Mouse (Mus musculus) layer of hippocampus, postnatal 25 days (tissue): ENCODE data around the gene Timeless. TPM values are rescaled to one million over a fixed set of nuclear protein-coding genes. Genes with fewer than 3 reads are reported as not detected.
"Not testable (repeated sequence)": the region's sequence is repeated elsewhere in the genome, so short reads cannot be mapped to it uniquely, and the experiment has no call there.

Experiments used
- DNase-seq, 2 experiments: peaks; one replicate each; pipeline ENCODE4 v3.0.0; 2022; ENCODE audit warnings: mixed read lengths in 2 of 2, low spot score in 1 of 2; ENCODE audit errors: extremely low spot score in 1 of 2
- total RNA-seq, 2 experiments: library from RNA; stranded (reverse); gene quantifications; 2 replicates each; pipeline ENCODE4 v1.2.3; 2021

Timeless gene
- total RNA-seq, 2 experiments from 2014 or later: 4.3 to 5.6 TPM

GRCm38 (mm10) chr10:128212148-128212547 is 19.7 kb upstream of the Timeless start:
- no peak for DNase-seq

DNA sequence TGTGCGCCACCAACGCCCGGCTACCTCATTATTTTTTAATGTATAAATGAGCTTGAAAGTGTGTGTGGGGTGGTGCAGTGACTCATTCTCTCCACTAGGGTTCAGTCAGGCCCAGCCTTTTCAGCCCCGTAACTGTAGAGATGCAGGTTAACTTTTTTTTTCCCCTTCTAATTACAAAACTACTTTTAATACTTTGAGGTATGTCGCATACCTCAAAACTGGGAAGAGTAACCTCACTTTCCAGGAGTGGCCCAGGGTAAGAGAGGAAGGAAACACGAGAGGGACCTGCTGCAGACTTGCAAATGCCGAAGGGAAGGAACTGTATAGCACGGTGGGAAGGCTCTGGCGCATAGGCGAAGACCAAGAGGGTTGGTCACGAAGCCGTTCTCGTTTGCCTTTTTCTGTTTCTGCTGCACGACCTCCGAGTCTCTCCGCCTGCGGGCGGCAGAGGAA is 19.0 kb upstream of the Timeless start:
- peak; percentile 28 to 52 for DNase-seq

DNA sequence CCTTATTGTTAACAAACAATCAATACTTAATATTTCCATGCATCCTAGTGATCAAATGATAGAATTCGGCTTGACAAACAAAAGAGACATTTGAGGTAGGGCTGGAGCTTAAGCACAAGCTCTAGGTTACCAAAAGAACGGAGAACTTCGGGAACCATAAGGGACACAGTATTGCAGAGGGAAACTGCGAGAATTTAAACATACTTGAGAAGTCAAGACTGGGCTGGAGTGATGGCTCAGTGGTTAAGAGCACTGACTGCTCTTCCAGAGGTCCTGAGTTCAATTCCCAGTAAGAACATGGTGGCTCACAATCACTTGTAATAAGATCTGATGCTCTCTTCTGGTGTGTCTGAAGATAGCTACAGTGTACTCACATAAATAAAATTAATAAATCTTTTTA is 17.8 kb upstream of the Timeless start:
- DNase-seq: not testable (repeated sequence)

DNA sequence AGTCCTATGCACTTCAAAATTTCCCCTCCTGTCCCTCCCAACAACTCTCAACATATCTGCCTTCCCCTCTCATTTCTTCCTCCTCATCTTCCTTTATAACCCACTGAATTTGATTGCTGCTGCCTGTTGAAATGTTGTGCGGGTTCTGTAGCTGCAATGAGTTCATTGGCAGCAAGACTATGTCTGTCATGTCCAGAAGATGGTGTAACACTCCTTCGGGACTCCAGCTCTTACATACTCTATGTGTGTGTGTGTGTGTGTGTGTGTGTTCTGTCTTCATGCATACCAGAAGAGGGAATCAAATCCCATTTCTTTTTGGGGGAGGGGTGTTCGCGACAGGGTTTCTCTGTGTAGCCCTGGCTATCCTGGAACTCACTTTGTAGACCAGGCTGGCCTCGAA is 16.9 kb upstream of the Timeless start:
- no peak for DNase-seq

GRCm38 (mm10) chr10:128218387-128219117 is 13.3 kb upstream of the Timeless start:
- no peak for DNase-seq

DNA sequence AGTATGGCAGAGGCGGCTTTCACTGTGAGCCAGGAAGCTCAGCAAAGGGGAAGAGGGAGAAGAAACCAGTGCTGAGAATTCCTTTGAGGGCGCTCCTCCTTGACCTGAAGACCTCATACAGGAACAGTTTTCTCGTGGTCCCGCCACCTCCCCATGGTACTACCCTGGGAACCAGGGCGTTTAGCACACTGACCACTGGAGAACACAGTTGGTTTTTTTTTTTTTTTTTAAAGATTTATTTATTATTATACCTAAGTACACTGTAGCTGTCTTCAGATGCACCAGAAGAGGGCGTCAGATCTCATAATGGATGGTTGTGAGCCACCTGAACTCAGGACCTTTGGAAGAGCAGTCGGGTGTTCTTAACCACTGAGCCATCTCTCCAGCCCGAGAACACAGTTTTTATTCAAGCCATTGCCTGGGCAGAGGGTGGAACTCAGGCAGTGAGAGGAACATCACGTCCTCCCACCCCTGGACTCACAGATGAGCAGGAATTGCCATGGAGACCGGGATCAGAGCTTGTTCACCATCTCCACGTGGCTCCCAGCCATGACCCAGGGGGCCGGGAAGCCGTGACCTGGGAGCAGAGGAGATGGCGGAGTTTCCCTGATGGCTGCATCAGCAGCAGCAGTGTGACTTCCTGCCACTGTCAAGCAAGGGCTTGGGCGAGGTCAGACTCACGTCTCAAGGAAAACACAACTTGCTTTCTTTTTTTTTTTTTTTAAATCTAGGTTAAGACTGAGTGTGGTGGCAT is 10.2 kb upstream of the Timeless start:
- no peak for DNase-seq

- DNase-seq: no peak
Measured at GRCm38 (mm10) chr10:128225064-128225463, 6.8 kb upstream of the Timeless start.

DNA sequence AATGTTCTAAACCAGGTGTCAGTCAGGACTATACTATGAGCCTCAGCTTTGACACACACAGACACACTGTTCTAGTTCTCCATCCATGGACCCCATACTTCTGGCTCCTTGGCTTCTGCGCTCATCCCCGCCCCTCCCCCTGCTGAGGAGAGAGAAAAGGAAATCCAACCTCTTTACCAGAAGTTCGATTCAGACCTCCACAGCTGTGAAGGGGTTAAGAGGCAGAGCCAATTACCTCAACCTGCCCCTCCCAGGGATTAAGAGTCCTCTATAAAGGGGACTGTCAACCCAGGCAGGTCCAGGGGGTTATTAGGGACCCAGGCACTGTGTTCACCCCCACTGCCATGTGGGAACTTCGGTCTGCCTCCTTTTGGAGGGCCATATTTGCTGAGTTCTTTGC is 6.3 kb upstream of the Timeless start, which contains the start of gene Mip:
TSS of gene Mip (plus strand) at position 301 of the 400 bp plus-strand sequence.
- no peak for DNase-seq

GRCm38 (mm10) chr10:128227592-128227991 is 4.3 kb upstream of the Timeless start:
- no peak for DNase-seq

- no peak for DNase-seq
Measured at GRCm38 (mm10) chr10:128228009-128228408, 3.9 kb upstream of the Timeless start.

GRCm38 (mm10) chr10:128230582-128230981 is 1.3 kb upstream of the Timeless start:
- no peak for DNase-seq

GRCm38 (mm10) chr10:128231146-128231545 is 719 bp upstream of the Timeless start:
- DNase-seq: no peak

DNA sequence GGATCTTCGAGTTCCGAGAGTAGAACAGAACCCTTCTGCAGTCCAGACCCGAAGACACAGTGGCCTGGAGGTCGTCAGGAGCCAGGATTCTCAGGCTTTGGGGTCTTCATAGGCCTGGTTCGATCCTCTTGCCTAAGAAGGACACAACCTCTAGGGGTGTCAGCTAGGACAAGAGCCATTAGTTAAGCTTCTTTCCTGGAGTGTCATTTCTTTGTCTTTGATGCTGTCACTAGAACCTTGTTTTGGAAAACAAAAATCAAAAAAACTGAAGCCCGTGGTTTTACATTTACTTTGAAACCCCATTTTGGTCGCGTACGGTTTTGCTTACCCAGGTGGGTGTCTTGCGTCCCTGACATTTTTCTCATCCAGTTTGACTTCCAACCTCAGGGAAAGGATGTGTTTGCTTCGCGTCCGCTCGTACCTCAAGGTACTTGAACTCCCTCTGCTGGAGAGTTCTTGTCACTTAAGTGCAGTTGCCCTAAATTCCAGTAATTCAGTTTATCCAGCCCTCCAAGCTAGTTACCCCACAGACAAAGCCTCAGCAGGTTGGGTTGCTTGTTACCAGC is 638 bp downstream of the Timeless start:
- peak in 1 of 2 experiments; percentile 14 for DNase-seq

DNA sequence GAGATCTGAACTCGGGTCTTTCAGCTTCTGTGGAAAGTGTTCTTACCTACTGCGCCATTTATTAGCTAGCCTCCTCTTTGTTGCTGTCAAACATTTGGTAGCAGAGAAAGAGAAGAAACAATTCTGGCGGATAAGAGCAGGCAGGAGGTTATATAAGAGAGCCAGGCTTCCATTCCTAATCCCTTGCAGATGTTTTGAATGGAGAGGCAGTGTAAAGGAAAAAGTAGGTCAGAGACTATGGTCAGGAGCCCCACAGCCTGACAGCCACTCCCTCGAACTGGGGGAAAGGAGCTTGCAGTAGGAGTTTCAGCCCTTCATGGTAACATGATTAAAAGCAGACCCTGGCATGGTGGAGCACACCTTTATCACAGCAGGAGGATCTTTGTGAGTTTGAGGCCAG is 4.5 kb downstream of the Timeless start:
- no peak for DNase-seq

DNA sequence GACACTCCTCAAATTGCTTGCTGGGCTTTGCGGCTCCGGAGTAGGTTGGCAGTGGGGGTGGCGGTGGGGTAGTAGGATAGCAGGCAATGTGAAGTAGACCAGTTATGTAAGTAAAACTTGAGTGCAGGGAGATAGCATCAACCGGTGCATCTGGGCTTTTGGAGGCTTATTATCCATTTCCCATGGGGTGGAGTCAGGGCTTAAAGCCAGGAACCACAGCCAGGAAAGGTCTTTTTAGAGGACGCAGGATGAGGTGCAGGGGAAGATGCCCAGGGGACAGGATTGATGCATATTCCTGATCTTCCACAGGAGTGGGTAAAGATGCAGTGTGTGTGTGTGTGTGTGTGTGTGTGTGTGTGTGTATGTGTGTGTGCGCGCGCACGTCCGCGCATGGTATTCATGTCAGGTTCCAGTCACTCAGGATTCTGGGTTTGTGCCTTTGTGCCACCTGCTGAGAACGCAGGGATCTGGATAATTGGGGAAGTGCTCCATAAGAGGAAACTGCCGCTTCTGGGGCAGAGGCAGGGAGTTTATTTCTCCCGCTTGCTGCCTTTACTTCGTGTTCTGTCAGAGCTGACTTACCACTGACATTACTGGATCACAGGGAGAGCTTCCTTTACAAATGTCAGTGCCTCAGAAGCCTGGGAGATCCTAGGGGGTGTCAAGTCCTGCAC is 6.1 kb downstream of the Timeless start:
- DNase-seq: no peak

DNA sequence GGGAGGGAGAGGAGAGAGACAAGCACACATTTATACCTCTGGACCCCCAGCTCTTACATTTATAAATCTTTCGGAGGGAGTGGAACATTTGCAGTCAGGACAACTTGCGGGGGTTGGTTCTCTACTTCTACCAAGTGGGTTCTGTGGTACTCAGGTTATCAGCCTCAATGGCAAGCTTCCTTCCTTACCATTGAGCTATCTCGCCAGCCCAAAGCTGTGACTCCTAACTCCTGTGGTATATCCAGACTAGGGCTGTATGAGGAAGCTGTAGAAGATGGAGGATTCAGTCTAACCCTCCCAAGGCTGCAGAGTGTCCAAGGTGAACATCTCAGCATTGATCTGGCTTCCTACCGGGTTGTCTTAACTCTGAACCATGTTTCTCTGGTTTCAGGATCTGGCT is 7.3 kb downstream of the Timeless start:
- DNase-seq: no peak

- DNase-seq: no peak
Measured at GRCm38 (mm10) chr10:128240131-128240530, 8.3 kb downstream of the Timeless start.

GRCm38 (mm10) chr10:128243252-128243651 is 11.4 kb downstream of the Timeless start:
- no peak for DNase-seq

DNA sequence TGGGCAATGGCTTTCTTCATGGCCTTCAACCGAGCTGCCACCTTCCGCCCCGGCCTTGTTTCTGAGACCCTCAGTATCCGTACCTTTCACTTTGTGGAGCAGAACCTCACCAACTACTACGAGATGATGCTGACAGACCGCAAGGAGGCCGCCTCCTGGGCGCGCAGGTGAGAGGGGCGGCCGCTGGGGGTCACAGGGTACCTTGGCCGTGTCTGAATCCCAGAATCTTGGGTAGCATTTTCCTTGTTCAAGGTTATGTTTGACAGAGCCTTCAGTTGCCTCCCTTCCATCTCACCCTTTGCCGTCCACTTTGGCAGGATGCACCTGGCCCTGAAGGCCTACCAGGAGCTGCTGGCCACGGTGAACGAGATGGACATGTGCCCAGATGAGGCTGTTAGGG is 12.3 kb downstream of the Timeless start:
- DNase-seq: no peak

- DNase-seq: no peak
Measured at GRCm38 (mm10) chr10:128247020-128247732, 15.3 kb downstream of the Timeless start.
